Mouse (Mus musculus) v-Abl transformed pro-B cells (cell line): ENCODE measurements around the gene Rhbdl2.

Experiments used
- in situ Hi-C, 2 experiments: fragments of 400-800 bp; cut with MboI; formaldehyde crosslinking; loops; one replicate each; pipeline ENCODE4 v1.15.1; 2025; ENCODE audit not compliant: unreplicated experiment in 2 of 2

The Rhbdl2 gene

GRCm38 (mm10) chr4:123810475-123811295 is 23.0 kb downstream of the Rhbdl2 start:
- in situ Hi-C loops, result loop anchor here in 1 of 2 experiments (25.0 kb wide), 1 partner anchor 1773 kb away; no protein-coding TSS in a partner anchor

GRCm38 (mm10) chr4:123812525-123812924 is 24.9 kb downstream of the Rhbdl2 start:
- in situ Hi-C loops, result loop anchor here in 1 of 2 experiments (25.0 kb wide), 1 partner anchor 1775 kb away; no protein-coding TSS in a partner anchor

DNA sequence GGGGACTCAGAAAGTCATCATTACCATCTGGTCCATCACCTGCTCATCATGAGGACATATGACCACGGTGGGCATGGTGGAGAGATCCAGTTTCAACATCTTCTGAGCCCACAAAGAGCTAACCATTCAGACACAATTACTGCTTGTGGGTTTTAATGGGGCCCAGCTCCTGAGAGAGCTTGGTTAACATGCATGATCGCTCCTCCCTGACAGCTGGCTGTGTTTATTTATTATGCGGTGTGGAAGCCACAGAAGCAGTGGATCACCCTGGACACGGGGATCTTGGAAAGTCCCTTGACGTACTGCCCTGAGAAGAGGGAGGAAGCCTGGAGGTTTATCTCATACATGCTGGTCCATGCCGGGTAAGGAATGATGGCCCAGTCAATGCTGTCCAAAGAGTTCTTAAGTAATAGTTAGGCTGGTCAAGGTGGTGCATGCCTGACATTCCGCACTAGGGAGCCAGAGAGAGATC is 26.4 kb downstream of the Rhbdl2 start:
- in situ Hi-C loops, result loop anchor here in 1 of 2 experiments (25.0 kb wide), 1 partner anchor 1777 kb away; no protein-coding TSS in a partner anchor

DNA sequence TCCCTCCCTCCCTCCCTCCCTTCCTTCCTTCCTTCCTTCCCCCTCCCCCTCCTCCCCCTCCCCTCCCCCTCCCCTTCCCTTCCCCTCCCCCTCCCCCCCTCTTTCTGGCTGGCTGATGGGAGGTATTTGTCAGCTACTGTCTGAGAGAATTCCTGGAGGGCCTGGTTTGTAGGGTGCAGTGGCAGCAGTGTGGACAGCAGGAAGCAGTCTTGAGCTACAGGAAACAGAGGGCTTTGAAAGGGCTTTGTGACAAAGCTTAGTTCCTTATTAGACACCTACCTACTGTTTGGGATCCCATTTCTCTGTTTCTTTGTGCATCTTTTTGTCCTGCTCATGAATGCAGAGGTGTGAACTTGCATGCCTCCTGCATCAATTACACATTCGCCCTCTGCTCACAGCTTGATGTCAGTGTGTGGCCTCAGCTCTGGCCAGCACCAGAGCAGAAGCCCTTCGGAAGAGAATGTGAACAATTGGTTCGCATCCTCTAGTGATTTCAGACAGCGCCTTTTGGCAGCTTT is 31.5 kb downstream of the Rhbdl2 start:
- in situ Hi-C loops, result loop anchor here in 1 of 2 experiments (25.0 kb wide), 1 partner anchor 1782 kb away; no protein-coding TSS in a partner anchor

DNA sequence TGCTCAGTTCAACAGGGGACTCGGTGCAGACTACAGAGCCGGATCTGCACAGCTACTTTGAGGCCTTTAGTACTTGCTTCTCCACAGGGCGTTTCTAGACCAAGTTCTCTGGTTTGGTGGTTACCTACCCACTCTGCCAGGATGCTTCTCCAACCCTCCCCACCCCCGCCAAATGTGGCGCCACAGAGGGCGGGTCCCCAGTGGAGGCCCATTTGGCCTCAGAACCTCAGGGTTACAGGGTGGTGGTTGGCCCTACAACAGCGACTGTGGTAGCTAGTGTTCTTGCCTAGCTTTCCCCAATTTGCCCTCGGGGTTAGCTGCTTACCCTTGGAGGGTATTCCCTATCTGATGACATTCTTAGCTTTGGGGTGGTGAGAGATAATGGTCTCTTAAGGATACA is 54.5 kb downstream of the Rhbdl2 start:
- in situ Hi-C loops, result no loop called here

DNA sequence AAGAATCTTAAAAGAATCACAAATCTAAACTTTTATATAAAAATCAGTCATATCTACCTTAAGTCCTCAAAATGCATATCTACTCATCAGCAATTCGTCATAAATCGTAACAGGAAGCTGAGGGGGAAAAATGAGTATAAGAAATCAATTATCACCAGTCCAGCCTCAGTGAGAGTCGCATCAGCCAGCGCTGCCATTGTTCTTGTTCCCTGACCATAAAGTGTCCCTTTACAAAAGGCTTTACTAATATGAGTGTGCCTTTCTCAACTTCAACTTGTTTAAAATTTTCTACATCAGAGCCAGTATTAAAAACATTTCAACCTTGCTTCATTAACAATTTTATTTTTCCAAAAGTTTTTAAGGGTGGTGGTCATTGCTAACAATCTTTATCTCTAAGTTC is 69.2 kb downstream of the Rhbdl2 start:
- in situ Hi-C loops, result no loop called here

GRCm38 (mm10) chr4:123858090-123858489 is 70.4 kb downstream of the Rhbdl2 start:
- in situ Hi-C loops, result no loop called here

DNA sequence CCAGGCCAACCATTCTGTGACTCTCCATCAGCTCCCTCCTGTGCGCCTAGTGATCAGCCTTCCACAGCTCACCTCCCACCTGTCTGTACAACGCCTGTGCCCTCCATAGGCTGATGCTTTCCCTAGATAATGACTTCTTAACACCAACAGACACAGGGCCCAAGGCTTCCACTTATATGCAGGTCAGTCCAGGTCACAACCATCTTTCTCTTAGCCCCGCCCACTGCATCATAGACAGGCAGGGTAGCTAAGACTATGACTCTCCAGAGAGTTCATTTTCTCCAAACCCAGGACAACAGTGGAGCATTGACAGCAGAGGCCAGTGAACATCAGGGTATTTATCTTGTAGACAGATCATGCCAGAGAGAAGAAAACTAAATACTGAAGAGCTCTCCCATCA is 71.7 kb downstream of the Rhbdl2 start, which contains the start of gene 4933427I04Rik:
TSS of gene 4933427I04Rik (plus strand) at position 301 of the 400 bp plus-strand sequence.
- in situ Hi-C loops, result no loop called here

- in situ Hi-C loops, result no loop called here
Measured at GRCm38 (mm10) chr4:123859803-123860202, 72.1 kb downstream of the Rhbdl2 start.

DNA sequence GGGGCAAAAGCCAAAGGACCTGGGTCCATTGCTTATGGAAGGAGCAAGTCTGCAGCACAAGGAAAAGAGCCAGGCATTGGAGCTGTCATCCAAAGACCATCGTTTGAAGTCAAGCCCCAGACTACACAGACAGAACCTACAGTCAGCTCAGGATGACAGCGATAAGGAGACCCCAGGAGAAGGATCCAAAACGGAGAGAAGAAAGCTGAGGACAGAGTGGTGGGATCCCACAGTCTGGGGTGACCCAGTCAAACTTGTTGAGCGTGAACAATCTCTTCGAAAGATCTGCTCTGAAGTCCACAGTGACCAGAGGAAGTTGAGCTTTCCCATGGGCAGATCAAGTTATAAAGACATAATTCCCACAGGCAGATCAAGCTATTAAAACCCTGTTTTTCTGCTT is 72.9 kb downstream of the Rhbdl2 start:
- in situ Hi-C loops, result no loop called here
